Mouse (Mus musculus) liver, postnatal 0 days (tissue): ENCODE results near the gene Wdr73.

Source experiments
- CTCF ChIP-seq: sonication (generic); IDR thresholded peaks from 2 replicates; pipeline ENCODE4 v1.5.1; 2016; ENCODE audit warnings: antibody characterized with exemption, low read depth
- EP300 ChIP-seq: IDR thresholded peaks from 2 replicates; pipeline ENCODE4 v1.6.1; 2016; ENCODE audit warnings: antibody characterized with exemption, low read depth, mild to moderate bottlenecking

DNA sequence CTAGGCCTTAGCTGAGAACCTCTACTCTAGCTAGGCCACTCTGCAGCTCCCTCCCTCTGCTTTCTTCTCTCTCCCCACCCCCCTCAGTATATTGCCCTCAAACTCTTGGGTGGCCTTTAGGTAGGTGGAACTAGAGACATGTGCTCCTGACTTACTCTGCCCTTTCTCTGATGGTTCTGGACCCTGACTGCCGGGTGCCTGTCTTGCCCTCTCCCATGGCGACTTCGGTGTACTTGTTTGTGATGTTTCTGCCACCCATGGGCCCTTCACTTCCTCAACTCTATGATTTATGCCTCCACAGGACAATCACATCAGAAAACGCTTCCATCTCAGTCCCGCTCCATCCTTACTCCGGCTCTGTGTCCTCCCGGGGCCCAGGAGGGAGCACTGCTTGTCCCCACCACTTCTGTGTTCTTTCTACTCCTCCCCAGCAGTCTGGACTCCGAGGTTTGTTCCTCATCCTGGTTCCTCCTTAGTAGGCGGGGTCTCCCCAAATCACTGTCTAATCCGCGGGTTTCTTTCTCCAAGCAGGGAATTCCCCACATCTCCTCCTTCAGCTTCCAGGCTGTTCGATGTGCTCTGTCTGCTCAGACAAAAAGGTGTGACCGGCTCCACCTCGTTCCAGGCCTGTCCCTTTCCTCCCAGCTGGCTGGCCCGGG is 55.3 kb downstream of the Wdr73 start:
- TF ChIP-seq CTCF (no peak), EP300 (no peak)
